Mouse (Mus musculus) ES-E14 (cell line): ENCODE measurements around the gene Taar7d. TPM values are rescaled to one million over a fixed set of nuclear protein-coding genes. Genes with fewer than 3 reads are reported as not detected.
"Not testable (repeated sequence)": the region's sequence is repeated elsewhere in the genome, so short reads cannot be mapped to it uniquely, and the experiment has no call there.

ENCODE experiments used
- DNase-seq: peaks from one replicate; pipeline ENCODE4 v3.0.0-alpha.2; 2013; ENCODE audit warnings: low read depth, low spot score
- H3K27ac ChIP-seq: 2 replicates; pipeline ENCODE4 v1.5.1; 2012; ENCODE audit warnings: low read depth, mild to moderate bottlenecking, low read length, moderate library complexity, mixed read lengths; ENCODE audit not compliant: poor library complexity, insufficient read depth, severe bottlenecking
- H3K36me3 ChIP-seq: 2 replicates; pipeline ENCODE4 v1.6.1; 2012; ENCODE audit warnings: mild to moderate bottlenecking, low read length, moderate library complexity, mixed read lengths; ENCODE audit not compliant: control insufficient read depth, poor library complexity, insufficient read depth, severe bottlenecking
- H3K4me1 ChIP-seq, 2 experiments: fragments of 150-350 bp in 1 of 2; sonication (generic) in 1 of 2; 2 replicates each; pipeline ENCODE4 v1.6.1; 2012; ENCODE audit warnings: low read length in 2 of 2, mild to moderate bottlenecking in 1 of 2, mixed read lengths in 1 of 2; ENCODE audit not compliant: control insufficient read depth in 2 of 2, insufficient read depth in 2 of 2, poor library complexity in 1 of 2
- H3K4me3 ChIP-seq, 2 experiments: fragments of 150-350 bp in 1 of 2; sonication (generic) in 1 of 2; 2 replicates each; pipeline ENCODE4 v1.5.1; 2012; ENCODE audit warnings: low read length in 2 of 2, low read depth in 1 of 2, mild to moderate bottlenecking in 1 of 2, mixed read lengths in 1 of 2; ENCODE audit not compliant: insufficient read depth in 1 of 2, poor library complexity in 1 of 2, severe bottlenecking in 1 of 2
- H3K9ac ChIP-seq: 2 replicates; pipeline ENCODE4 v1.6.1; 2012; ENCODE audit warnings: low read depth, mild to moderate bottlenecking, low read length, mixed read lengths; ENCODE audit not compliant: poor library complexity, insufficient read depth, severe bottlenecking
- H3K9me3 ChIP-seq: fragments of 150-350 bp; sonication (generic); 2 replicates; pipeline ENCODE4 v1.6.1; 2012; ENCODE audit warnings: low read depth, mild to moderate bottlenecking, low read length; ENCODE audit not compliant: control insufficient read depth, insufficient read depth
- CHD2 ChIP-seq: IDR thresholded peaks from 2 replicates; pipeline ENCODE4 v1.6.1; 2014; ENCODE audit warnings: mild to moderate bottlenecking, low read depth, low read length, inconsistent platforms
- HCFC1 ChIP-seq: IDR thresholded peaks from 2 replicates; pipeline ENCODE4 v1.6.1; 2012; ENCODE audit warnings: low read length, inconsistent platforms, borderline replicate concordance; ENCODE audit not compliant: insufficient read depth
- MAFK ChIP-seq: IDR thresholded peaks from 2 replicates; pipeline ENCODE4 v1.6.1; 2014; ENCODE audit warnings: mild to moderate bottlenecking, low read depth, low read length, inconsistent platforms; ENCODE audit not compliant: insufficient read depth
- ZC3H11A ChIP-seq: IDR thresholded peaks from 2 replicates; pipeline ENCODE4 v1.6.1; 2012; ENCODE audit warnings: low read depth, mild to moderate bottlenecking, inconsistent platforms, low read length, borderline replicate concordance
- ZNF384 ChIP-seq: IDR thresholded peaks from 2 replicates; pipeline ENCODE4 v1.6.1; 2012; ENCODE audit warnings: low read depth, low read length, inconsistent platforms
- in situ Hi-C, 2 experiments: fragments of 600-800 bp; cut with MboI; formaldehyde crosslinking; loops; one replicate each; pipeline ENCODE4 v1.15.1; 2025; ENCODE audit warnings: low sequenced_read_pairs in 2 of 2, inconsistent platforms in 1 of 2; ENCODE audit not compliant: unreplicated experiment in 2 of 2
- total RNA-seq: library from RNA; depleted of rRNA; stranded (reverse); fragments of 300-350 nt; gene quantifications from 2 replicates; pipeline ENCODE4 v1.2.3, GENCODE M21; 2012; rRNA removed

Gene Taar7d
- total RNA-seq, 1 experiment: not detected

- Histone ChIP-seq H3K9ac (no peak overlapping the region), H3K4me1 (no peaks in the 10 kb centered on the region), H3K27ac (no peak overlapping the region), H3K9me3 (no peaks in the 10 kb centered on the region), H3K36me3 (no peaks in the 10 kb centered on the region), H3K4me3 (no peak overlapping the region)
- TF ChIP-seq ZNF384 (no peak), HCFC1 (no peak), MAFK (no peak), CHD2 (no peak), ZC3H11A (no peak)
- in situ Hi-C loops: no loop called here
- DNase-seq: no peak
Measured at GRCm38 (mm10) chr10:24058986-24059385, 32.0 kb downstream of the Taar7d start.

GRCm38 (mm10) chr10:24074751-24075150, 47.7 kb downstream of the Taar7d start:
- H3K9me3 ChIP-seq, H3K9ac ChIP-seq, DNase-seq, H3K4me3 ChIP-seq, H3K27ac ChIP-seq, H3K36me3 ChIP-seq, H3K4me1 ChIP-seq: not testable (repeated sequence)
- in situ Hi-C loops: loop anchor here in 1 of 2 experiments (25.0 kb wide), 1 partner anchor 262 kb away; no protein-coding TSS in a partner anchor

GRCm38 (mm10) chr10:24076200-24076599, 49.2 kb downstream of the Taar7d start, which contains the start of gene Taar8a:
Gene Taar8a, plus strand, starts transcription at chr10:24076500.
- not testable (repeated sequence) for H3K4me3 ChIP-seq, H3K9ac ChIP-seq, H3K36me3 ChIP-seq, H3K27ac ChIP-seq, H3K9me3 ChIP-seq, DNase-seq, H3K4me1 ChIP-seq
- in situ Hi-C loops: loop anchor here in 1 of 2 experiments (25.0 kb wide), 1 partner anchor 264 kb away; no protein-coding TSS in a partner anchor

Other genes starting within 250 kb of the Taar7d start
- 3,853 and 4,411 TPM in 2 replicates for gene Rps12, start 239.9 kb upstream of the Taar7d start, total RNA-seq
- gene Slc18b1, start 230.2 kb upstream of the Taar7d start, total RNA-seq: 4.1 and 5.9 TPM in 2 replicates
- not detected in 2 replicates for gene Vnn3, start 175.8 kb upstream of the Taar7d start, total RNA-seq
- gene Vnn1, start 132.5 kb upstream of the Taar7d start, total RNA-seq: 2.0 and 4.1 TPM in 2 replicates
- not detected in 2 replicates for gene Taar1, start 106.9 kb upstream of the Taar7d start, total RNA-seq
- gene Taar2, start 88.7 kb upstream of the Taar7d start, total RNA-seq: not detected in 2 replicates
- gene Taar3, start 77.7 kb upstream of the Taar7d start, total RNA-seq: not detected in 2 replicates
- gene Taar4, start 66.7 kb upstream of the Taar7d start, total RNA-seq: not detected in 2 replicates
- gene Taar5, start 56.5 kb upstream of the Taar7d start, total RNA-seq: not detected in 2 replicates
- gene Taar6, start 41.6 kb upstream of the Taar7d start, total RNA-seq: not detected in 2 replicates
- gene Taar7a, start 33.7 kb upstream of the Taar7d start, total RNA-seq: not detected in 2 replicates
- gene Taar7b, start 27.3 kb upstream of the Taar7d start, total RNA-seq: not detected in 2 replicates
- gene Taar7e, start 10.4 kb downstream of the Taar7d start, total RNA-seq: not detected in 2 replicates
- not detected in 2 replicates for gene Taar7f, start 22.3 kb downstream of the Taar7d start, total RNA-seq
- not detected in 2 replicates for gene Taar8a, start 49.3 kb downstream of the Taar7d start, total RNA-seq
- not detected in 2 replicates for gene Taar8b, start 65.1 kb downstream of the Taar7d start, total RNA-seq
- not detected in 2 replicates for gene Taar8c, start 74.7 kb downstream of the Taar7d start, total RNA-seq
- gene Taar9, start 82.3 kb downstream of the Taar7d start, total RNA-seq: not detected in 2 replicates
- gene Stx7, start 122.1 kb downstream of the Taar7d start, total RNA-seq: 27.0 and 44.5 TPM in 2 replicates
- gene Moxd1, start 196.3 kb downstream of the Taar7d start, total RNA-seq: 2.9 and 7.1 TPM in 2 replicates